Mouse (Mus musculus) neural tube, embryonic 15.5 days (tissue): ENCODE data around the gene Nab2. TPM values are rescaled to one million over a fixed set of nuclear protein-coding genes. Genes with fewer than 3 reads are reported as not detected.

Source experiments
- ATAC-seq: fragments of 200-750 bp; cut with Nextera tagmentation; 2 replicates; pipeline ENCODE4 v1.8.0; 2017; ENCODE audit warnings: mild to moderate bottlenecking, moderate TSS enrichment, moderate library complexity; ENCODE audit not compliant: low FRiP score
- H3K27ac ChIP-seq: fragments of 300-500 bp; sonication (generic); replicated peaks from 2 replicates; pipeline ENCODE4 v1.5.1; 2015; ENCODE audit warnings: mild to moderate bottlenecking, inconsistent platforms
- H3K27me3 ChIP-seq: fragments of 300-500 bp; sonication (generic); replicated peaks from 2 replicates; pipeline ENCODE4 v1.6.1; 2015; ENCODE audit warnings: inconsistent platforms
- H3K36me3 ChIP-seq: fragments of 300-500 bp; sonication (generic); 2 replicates; pipeline ENCODE4 v1.6.1; 2015; ENCODE audit warnings: inconsistent platforms
- H3K4me1 ChIP-seq: fragments of 300-500 bp; sonication (generic); 2 replicates; pipeline ENCODE4 v1.6.1; 2015; ENCODE audit warnings: inconsistent platforms
- H3K4me2 ChIP-seq: fragments of 300-500 bp; sonication (generic); 2 replicates; pipeline ENCODE4 v1.6.1; 2015; ENCODE audit warnings: inconsistent platforms, mild to moderate bottlenecking, moderate library complexity
- H3K4me3 ChIP-seq: fragments of 300-500 bp; sonication (generic); replicated peaks from 2 replicates; pipeline ENCODE4 v1.5.1; 2015; ENCODE audit warnings: mild to moderate bottlenecking, inconsistent platforms
- H3K9ac ChIP-seq: fragments of 300-500 bp; sonication (generic); replicated peaks from 2 replicates; pipeline ENCODE4 v1.6.1; 2015; ENCODE audit warnings: mild to moderate bottlenecking, inconsistent platforms
- H3K9me3 ChIP-seq: fragments of 300-500 bp; sonication (generic); replicated peaks from 2 replicates; pipeline ENCODE4 v1.6.1; 2016; ENCODE audit warnings: inconsistent platforms
- WGBS: fragments of 180-500 bp; shearing (Covaris S2); methylation state at CpG from one replicate; pipeline ENCODE4 v1.1.7; 2015; ENCODE audit warnings: mixed read lengths; 5-methylcytosine and 5-hydroxymethylcytosine counted together
- polyA plus RNA-seq: library from polyadenylated mRNA; unstranded; fragments of >200 nt; fragmentation: Nextera tagmentation; extraction: Ambion mirVana; gene quantifications from 2 replicates; pipeline ENCODE4 v1.2.1, GENCODE M21; 2015

Gene Nab2
- polyA plus RNA-seq, 1 experiment from 2014 or later, result 2.5 TPM

DNA sequence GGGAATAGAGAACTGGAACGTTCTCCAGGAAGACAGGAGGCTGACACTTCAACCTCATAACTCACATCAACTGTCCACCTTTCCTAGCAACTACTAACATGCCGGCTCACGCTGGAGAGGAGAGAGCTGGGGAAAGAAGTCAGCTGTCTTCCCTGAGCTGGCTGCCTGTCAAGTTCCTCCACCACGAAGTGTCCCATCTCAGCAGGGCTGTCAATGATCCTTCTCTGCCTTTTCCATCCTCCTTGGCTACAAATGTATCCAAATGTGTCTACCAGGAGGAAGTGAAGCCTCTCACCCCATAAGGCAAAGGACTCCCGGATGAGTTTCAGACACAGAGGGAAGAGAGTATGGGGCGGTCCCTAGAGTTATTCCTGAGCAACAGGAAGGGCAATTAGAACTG lies 50.2 kb downstream of the Nab2 start:
- WGBS, result 27% methylated on average over 6 of the region's 6 CpGs
- no peaks in the 10 kb centered on the region for H3K27me3 ChIP-seq
- peaks cover 77% of the 10 kb centered on the region for H3K4me1 ChIP-seq
- H3K4me2 ChIP-seq, result peak overlapping the region; percentile 98
- 0 out of 2 replicates have a peak overlapping the region, but pooled peaks have one; percentile 9 for H3K27ac ChIP-seq
- H3K4me3 ChIP-seq, result peak overlapping the region; percentile 72
- peak overlapping the region; percentile 94 for H3K9ac ChIP-seq
- H3K9me3 ChIP-seq, result no peaks in the 10 kb centered on the region
- no peaks in the 10 kb centered on the region; the same call in 1 of the 2 replicates for H3K36me3 ChIP-seq
- no peak for ATAC-seq

DNA sequence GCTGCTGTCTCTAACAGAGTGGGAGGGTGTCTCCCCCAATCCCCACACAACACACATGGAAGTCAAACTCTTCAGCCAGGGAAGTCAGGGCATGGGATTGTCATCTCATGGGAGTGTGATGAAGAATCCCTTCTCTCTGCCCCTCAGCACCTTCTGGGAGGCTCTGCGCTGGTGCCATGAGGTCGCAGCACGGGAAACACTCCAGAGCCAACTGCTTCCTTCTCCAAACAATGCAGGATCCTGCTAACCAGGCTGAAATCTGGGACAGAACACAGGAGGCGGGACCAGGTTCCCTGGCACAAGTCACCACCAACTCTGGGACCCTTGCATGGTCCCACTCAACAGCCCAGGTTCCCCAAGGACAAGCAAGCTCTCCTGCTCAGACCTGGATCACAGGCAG lies 51.1 kb downstream of the Nab2 start:
- H3K4me2 ChIP-seq, result peak overlapping the region; percentile 98
- H3K4me3 ChIP-seq, result no peak overlapping the region
- H3K27me3 ChIP-seq, result no peaks in the 10 kb centered on the region
- 0 out of 2 replicates have a peak overlapping the region, but pooled peaks have one; percentile 45 for H3K27ac ChIP-seq
- peaks cover 77% of the 10 kb centered on the region for H3K4me1 ChIP-seq
- 69% methylated on average over 4 of the region's 4 CpGs for WGBS
- H3K9me3 ChIP-seq, result no peaks in the 10 kb centered on the region
- H3K36me3 ChIP-seq, result peaks cover 8% of the 10 kb centered on the region
- no peak for ATAC-seq
- H3K9ac ChIP-seq, result no peak overlapping the region

- Histone ChIP-seq H3K9me3 (no peaks in the 10 kb centered on the region), H3K27me3 (no peaks in the 10 kb centered on the region), H3K36me3 (peaks cover 18% of the 10 kb centered on the region), H3K27ac (peak overlapping the region; percentile 65), H3K4me1 (peaks cover 67% of the 10 kb centered on the region), H3K4me2 (peak overlapping the region; percentile 98; the same call in 1 of the 2 replicates), H3K9ac (no peak overlapping the region), H3K4me3 (no peak overlapping the region)
- WGBS, result 55% methylated on average over 7 of the region's 7 CpGs
- ATAC-seq, result no peak
Observed at GRCm38 (mm10) chr10:127616261-127616679, 52.1 kb downstream of the Nab2 start.

DNA sequence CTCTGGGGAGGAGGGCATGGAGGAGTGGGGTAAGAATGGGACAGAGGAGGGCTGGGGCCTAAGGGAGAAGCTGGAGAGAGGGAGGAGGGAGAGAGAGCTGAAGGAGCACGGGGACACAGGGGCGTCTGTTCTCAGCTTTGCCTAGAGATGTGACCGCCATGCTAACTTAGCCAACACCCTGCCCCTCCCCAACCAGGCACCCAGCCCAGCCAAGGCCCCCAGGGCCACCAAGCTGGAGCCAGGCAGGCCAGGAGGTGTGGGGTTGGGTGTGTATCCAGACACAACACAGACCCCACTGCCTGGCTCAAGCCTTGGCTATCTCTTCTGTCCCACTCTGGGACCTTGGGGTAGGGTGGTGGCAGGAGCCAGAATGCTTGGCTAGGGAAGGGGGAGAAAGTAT lies 52.8 kb downstream of the Nab2 start:
- Histone ChIP-seq H3K36me3 (peaks cover 23% of the 10 kb centered on the region), H3K27me3 (no peaks in the 10 kb centered on the region), H3K4me2 (peak overlapping the region; percentile 2; the same call in 1 of the 2 replicates), H3K27ac (peak overlapping the region; percentile 65), H3K4me1 (peaks cover 67% of the 10 kb centered on the region), H3K4me3 (no peak overlapping the region), H3K9ac (no peak overlapping the region), H3K9me3 (no peaks in the 10 kb centered on the region)
- no peak for ATAC-seq
- WGBS, result 69% methylated on average over 3 of the region's 3 CpGs

DNA sequence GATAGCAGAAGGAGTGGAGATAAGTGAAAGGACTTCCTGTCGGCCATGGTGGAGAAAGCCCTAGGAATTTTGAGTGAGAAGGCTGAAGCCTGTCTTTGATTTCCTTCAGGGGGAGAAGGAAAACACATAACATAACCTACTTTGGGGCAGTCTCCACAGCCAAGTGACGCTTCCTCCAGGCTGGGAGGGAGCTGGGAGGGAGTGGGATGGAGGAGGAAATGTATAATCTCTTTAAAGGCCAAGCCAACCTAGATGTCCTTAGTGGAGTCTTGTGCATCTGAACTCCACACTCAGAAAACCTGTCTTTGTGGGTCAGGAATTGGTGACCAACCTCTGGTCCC lies 53.4 kb downstream of the Nab2 start:
- H3K4me1 ChIP-seq, result peaks cover 67% of the 10 kb centered on the region
- peak overlapping the region; percentile 65 for H3K27ac ChIP-seq
- peaks cover 29% of the 10 kb centered on the region for H3K36me3 ChIP-seq
- WGBS, result 30% methylated on average over 2 of the region's 2 CpGs
- H3K9ac ChIP-seq, result no peak overlapping the region
- no peaks in the 10 kb centered on the region for H3K9me3 ChIP-seq
- H3K27me3 ChIP-seq, result no peaks in the 10 kb centered on the region
- no peak overlapping the region for H3K4me3 ChIP-seq
- no peak for ATAC-seq
- H3K4me2 ChIP-seq, result 0 out of 2 replicates have a peak overlapping the region, but pooled peaks have one; percentile 7

- ATAC-seq, result peak; percentile 61; the same call in 1 of the 2 replicates
- peaks cover 62% of the 10 kb centered on the region for H3K4me1 ChIP-seq
Observed at GRCm38 (mm10) chr10:127614236-127615033, 53.9 kb downstream of the Nab2 start.

DNA sequence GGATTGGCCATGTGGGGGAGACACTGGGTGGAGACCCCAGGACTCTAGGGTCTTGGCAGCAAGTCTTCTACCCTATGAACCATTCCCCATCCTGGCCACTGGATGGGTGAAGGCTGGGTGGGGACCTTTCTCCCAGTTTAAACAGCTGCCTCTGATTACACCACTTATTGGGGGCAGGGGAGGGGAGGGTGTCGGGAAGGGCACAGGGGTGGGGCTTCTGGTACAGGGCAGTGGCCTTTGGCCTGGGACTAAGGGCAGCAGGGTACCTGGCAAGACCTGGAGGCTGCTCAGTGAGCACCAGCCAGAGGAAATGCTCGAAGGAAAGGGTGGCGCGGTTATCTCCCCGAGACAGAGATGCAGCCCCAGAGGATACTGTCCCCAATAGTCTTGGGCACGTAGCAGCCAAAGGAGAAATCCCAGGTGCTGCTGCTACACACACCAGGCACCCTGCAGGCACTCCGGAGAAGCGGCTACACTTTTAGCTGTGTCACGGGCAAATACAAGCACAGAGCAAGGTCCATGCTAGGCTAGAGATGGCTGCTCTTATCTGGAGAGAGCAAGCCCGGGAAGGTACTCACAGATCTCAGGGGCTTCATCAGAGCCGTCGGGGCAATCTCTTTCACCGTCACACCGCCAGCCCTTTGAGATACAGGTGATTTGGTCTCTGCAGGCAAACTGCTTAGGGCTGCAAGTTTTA lies 56.1 kb downstream of the Nab2 start:
- Histone ChIP-seq H3K9me3 (no peaks in the 10 kb centered on the region), H3K4me1 (peaks cover 40% of the 10 kb centered on the region), H3K9ac (no peak overlapping the region), H3K27me3 (no peaks in the 10 kb centered on the region), H3K4me2 (no peak overlapping the region), H3K36me3 (peaks cover 52% of the 10 kb centered on the region), H3K4me3 (no peak overlapping the region), H3K27ac (no peak overlapping the region)
- ATAC-seq, result no peak
- WGBS, result 90% methylated on average over 14 of the region's 14 CpGs

More at GRCm38 (mm10) chr10:127614236-127615033, 53.9 kb downstream of the Nab2 start:
- Histone ChIP-seq H3K27ac (peak overlapping the region; percentile 65), H3K27me3 (no peaks in the 10 kb centered on the region), H3K4me2 (peak overlapping the region; percentile 7; the same call in 1 of the 2 replicates), H3K9me3 (no peaks in the 10 kb centered on the region), H3K4me3 (no peak overlapping the region), H3K9ac (no peak overlapping the region), H3K36me3 (peaks cover 34% of the 10 kb centered on the region)
- WGBS, result 18% methylated on average over 12 of the region's 12 CpGs

Other genes starting within 250 kb of the Nab2 start
- 1.9 and 2.9 TPM in 2 replicates for gene Stac3, start 166.9 kb downstream of the Nab2 start, polyA plus RNA-seq
- gene Ndufa4l2, start 153.6 kb downstream of the Nab2 start, polyA plus RNA-seq, result 17.8 and 22.5 TPM in 2 replicates
- gene Shmt2, start 146.1 kb downstream of the Nab2 start, polyA plus RNA-seq, result 50.4 and 69.9 TPM in 2 replicates
- gene Nxph4, start 134.0 kb downstream of the Nab2 start, polyA plus RNA-seq, result 80.4 and 102 TPM in 2 replicates
- 102 and 108 TPM in 2 replicates for gene Lrp1, start 47.4 kb downstream of the Nab2 start, polyA plus RNA-seq
- 5.0 and 11.5 TPM in 2 replicates for gene Stat6, start 25.6 kb downstream of the Nab2 start, polyA plus RNA-seq
- 3.4 and 4.7 TPM in 2 replicates for gene Nemp1, start 1.7 kb downstream of the Nab2 start, polyA plus RNA-seq
- gene Myo1a, start 36.6 kb upstream of the Nab2 start, polyA plus RNA-seq, result 1.2 and 2.1 TPM in 2 replicates
- 0.56 and 0.75 TPM in 2 replicates for gene Tac2, start 55.9 kb upstream of the Nab2 start, polyA plus RNA-seq
- 2.4 and 2.8 TPM in 2 replicates for gene Zbtb39, start 71.0 kb upstream of the Nab2 start, polyA plus RNA-seq
- 0.90 and 1.3 TPM in 2 replicates for gene Gpr182, start 83.2 kb upstream of the Nab2 start, polyA plus RNA-seq
- not detected in 2 replicates for gene Rdh1, start 91.2 kb upstream of the Nab2 start, polyA plus RNA-seq
- not detected in 2 replicates for gene Rdh16f1, start 91.2 kb upstream of the Nab2 start, polyA plus RNA-seq
- gene Rdh9, start 107.8 kb upstream of the Nab2 start, polyA plus RNA-seq, result 0.09 and 0.27 TPM in 2 replicates
- gene Rdh16, start 132.6 kb upstream of the Nab2 start, polyA plus RNA-seq, result 0.05 and 0.09 TPM in 2 replicates
- not detected in 2 replicates for gene Rdh19, start 181.4 kb upstream of the Nab2 start, polyA plus RNA-seq
- not detected in 2 replicates for gene Rdh16f2, start 197.9 kb upstream of the Nab2 start, polyA plus RNA-seq
- not detected in 2 replicates for gene Rdh7, start 220.2 kb upstream of the Nab2 start, polyA plus RNA-seq
- 0.06 TPM in 1 of 2 replicates, not detected in the other for gene Sdr9c7, start 229.9 kb upstream of the Nab2 start, polyA plus RNA-seq